Mouse (Mus musculus): Measurements from ENCODE around the gene Sirt4. TPM values are rescaled to one million over a fixed set of nuclear protein-coding genes. Genes with fewer than 3 reads are reported as not detected.
A peak's percentile ranks its signal among the peaks of the same experiment; 100 is the strongest.
"Not testable (repeated sequence)": the region's sequence is repeated elsewhere in the genome, so short reads cannot be mapped to it uniquely, and the experiment has no call there.

Sirt4 gene
- total RNA-seq, 2 experiments from 2014 or later: 37.8 to 56.5 TPM

DNA sequence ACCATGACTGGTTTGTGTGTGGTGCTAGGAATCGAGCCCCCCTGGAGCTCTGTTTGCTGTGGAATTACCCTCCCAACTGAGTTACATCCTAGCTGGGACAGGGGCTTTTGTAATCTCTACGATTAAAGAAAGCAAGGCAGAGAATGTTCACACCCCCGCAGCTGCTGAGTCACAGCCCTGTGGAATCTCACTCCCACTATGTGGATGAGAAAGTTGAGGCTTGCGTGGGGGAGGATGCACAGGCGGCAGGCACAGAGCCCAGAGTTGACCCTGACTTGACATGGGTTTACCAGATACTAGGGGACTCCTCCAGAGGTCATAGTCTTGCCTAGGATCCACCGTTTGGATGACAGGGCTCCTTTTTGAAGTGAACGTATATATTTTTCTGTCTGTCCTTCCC lies 12.5 kb upstream of the Sirt4 start:
- DNase-seq (ENCODE audit: low spot score in 2 of 2): no peak
- no peak for TF ChIP-seq CTCF (conservative IDR thresholded peaks at IDR 0.05)
- no peak overlapping the region for H3K27ac ChIP-seq
- H3K4me3 ChIP-seq: no peak overlapping the region

GRCm38 (mm10) chr5:115495618-115496017 lies 11.1 kb upstream of the Sirt4 start:
- not testable (repeated sequence) for DNase-seq (ENCODE audit: low spot score in 2 of 2); H3K27ac ChIP-seq; H3K4me3 ChIP-seq

DNA sequence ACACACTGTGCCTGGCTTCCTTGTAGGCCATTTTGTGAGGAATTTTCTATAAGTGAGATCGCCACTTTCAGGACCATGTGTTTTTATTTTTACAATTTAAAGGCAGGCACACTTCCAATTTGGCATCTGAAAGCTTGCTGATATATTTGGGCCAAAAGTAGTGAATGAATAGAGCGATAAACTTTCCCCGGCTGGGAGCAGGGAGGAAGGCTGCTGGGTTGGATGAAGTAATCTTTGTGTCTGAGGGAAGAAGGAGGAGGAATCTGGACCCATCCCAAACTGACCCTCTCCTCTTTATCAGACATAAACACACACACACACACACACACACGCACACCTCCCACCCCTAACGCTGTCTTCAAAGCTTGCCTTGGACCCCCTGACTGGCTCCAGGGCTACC lies 8.9 kb upstream of the Sirt4 start:
- H3K27ac ChIP-seq: no peak overlapping the region
- DNase-seq (ENCODE audit: low spot score in 2 of 2): no peak
- TF ChIP-seq CTCF (conservative IDR thresholded peaks at IDR 0.05): no peak
- H3K4me3 ChIP-seq: no peak overlapping the region

DNA sequence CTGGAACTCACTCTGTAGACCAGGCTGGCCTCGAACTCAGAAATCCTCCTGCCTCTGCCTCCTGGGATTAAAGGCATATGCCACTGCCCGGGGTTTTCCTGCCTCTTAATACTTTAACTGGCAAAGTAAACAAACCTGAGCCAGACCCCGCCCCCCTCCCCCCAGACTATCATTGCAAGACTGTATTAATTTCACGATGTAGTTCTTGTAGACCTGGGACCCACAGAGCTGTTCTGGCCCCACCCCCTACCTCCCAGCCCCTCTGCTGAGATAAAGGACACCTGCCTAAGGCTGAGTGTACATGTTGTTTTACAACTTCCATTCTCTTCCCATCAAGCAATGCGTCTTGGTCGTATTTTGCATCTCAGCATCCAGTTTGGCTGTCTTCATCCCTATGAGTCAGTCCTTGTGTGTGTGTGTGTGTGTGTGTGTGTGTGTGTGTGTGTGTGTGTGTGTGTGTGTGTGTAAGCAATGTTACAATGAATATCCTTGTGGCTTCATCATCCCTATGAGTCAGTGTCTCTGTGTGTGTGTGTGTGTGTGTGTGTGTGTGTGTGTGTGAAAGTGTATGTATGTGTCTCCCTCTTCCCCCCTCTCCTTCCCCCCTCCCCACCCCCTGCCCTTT lies 8.3 kb upstream of the Sirt4 start:
- Histone ChIP-seq H3K27ac (no peak overlapping the region), H3K4me3 (no peak overlapping the region)
- no peak for DNase-seq (ENCODE audit: low spot score in 2 of 2)
- TF ChIP-seq CTCF (conservative IDR thresholded peaks at IDR 0.05): no peak

DNA sequence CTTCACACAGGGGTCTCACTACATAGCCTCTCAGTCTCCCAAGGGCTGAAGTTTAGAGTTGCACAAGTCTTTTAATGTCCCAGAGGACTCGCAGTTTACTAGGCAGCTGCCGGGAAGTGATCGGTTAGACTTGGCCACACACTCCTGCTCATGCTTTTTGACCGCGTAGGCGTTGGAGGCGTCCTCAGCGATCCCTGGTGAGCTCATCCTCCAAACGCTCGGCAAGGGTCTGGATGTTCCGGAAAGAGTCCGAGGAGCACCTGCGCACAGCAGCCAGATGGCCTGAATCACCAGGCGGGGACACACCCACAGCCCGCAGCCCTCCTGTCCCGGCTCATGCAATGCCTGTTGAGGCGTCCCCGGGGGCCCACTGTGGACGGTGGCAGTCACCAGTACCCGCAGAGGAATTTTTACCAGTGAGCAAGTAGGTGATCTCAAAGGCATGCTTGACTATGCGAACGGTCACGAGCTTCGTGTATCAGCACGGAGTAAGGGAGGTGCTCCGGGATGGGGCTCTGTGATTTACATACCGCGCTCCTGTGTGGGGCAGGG lies 7.3 kb upstream of the Sirt4 start:
- TF ChIP-seq CTCF (conservative IDR thresholded peaks at IDR 0.05): no peak
- no peak for DNase-seq (ENCODE audit: low spot score in 2 of 2)
- peak overlapping the region; percentile 19; the same call in 1 of the 2 replicates for H3K4me3 ChIP-seq
- H3K27ac ChIP-seq: peak overlapping the region; percentile 53; the same call in 1 of the 2 replicates

DNA sequence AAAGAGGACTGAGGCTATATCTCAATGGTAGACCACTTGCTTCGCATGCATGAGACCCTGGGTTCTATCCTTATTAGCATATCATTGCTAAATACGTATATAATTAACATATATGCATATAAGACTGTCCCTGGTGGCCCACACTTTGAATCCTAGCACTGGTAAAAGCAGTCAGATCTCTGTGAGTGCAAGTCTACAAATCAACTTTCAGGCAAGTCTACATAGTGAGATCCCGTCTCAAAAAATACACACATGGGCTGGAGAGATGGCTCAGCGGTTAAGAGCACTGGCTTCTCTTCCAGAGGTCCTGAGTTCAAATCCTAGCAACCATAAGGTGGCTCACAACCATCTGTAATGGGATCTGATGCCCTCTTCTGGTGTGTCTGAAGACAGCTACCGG lies 6.6 kb upstream of the Sirt4 start:
- DNase-seq (ENCODE audit: low spot score in 2 of 2): no peak
- no peak overlapping the region for H3K4me3 ChIP-seq
- no peak overlapping the region for H3K27ac ChIP-seq
- peak; percentile 46 for TF ChIP-seq CTCF (conservative IDR thresholded peaks at IDR 0.05)

DNA sequence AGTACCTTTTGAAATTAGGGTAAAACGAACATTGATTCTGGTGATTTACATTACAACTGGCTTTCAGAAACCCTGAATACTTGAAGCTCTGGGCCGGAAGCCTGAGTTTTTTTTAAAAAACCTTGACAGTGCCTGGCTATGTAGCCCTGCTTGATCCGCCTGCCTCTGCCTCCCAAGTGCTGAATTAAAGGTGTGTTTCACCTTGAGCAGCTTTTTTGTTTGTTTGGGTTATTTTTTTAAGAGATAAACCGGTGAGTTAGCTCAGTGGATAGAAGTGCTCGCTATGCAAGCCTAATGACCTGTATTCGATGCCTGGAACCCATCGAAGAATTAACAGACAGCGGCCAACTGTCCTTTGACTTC lies 6.1 kb upstream of the Sirt4 start:
- TF ChIP-seq CTCF (conservative IDR thresholded peaks at IDR 0.05): no peak
- peak overlapping the region; percentile 63; the same call in 1 of the 2 replicates for H3K4me3 ChIP-seq
- H3K27ac ChIP-seq: no peak overlapping the region; the same call in 1 of the 2 replicates
- DNase-seq (ENCODE audit: low spot score in 2 of 2): no peak

DNA sequence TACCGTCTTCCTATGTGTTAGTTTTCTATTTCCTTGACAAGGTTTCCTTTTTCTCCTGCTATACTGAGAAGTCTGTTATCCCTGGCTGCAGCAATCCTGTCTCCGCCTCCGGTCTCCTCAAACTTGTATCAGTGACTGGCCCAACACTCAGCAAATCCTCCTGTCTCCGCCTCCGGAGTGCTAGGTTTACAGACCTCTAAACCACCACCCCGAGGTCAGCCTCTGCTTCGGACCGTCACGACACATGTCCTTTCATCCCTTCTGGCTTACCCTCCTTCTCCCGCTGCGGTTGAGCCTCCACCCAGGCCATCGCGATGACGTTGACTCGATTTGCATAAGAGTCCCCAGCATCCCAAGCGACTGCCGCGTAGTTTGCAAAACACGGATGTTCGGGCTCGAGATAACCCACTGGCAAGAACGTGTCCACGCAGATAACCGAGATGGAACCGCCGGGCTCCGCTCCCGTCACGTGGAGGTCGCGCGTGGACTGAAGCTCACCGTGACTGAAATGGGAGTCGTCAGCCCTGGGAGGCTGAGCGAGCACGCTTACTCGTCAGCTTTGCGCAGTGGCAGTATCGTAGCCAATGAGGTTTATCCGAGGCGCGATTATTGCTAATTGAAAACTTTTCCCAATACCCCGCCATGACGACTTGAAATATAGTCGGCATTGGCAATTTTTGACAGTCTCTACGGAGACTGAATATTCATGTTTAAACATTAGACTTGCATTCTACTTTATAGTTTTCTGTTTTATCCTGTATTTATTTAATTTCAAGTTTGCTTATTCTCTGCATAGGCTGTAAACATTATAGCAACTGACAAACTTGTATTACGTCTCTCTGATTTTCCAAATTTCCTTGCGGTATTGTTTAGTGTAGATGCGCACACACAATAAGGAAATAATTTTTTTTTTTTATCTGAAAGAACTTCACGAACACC lies 5.4 kb upstream of the Sirt4 start:
- peak; percentile 80 to 85 for DNase-seq (ENCODE audit: low spot score in 2 of 2)
- TF ChIP-seq CTCF (conservative IDR thresholded peaks at IDR 0.05): no peak
- Histone ChIP-seq H3K27ac (peak overlapping the region; percentile 100), H3K4me3 (peak overlapping the region; percentile 63)

DNA sequence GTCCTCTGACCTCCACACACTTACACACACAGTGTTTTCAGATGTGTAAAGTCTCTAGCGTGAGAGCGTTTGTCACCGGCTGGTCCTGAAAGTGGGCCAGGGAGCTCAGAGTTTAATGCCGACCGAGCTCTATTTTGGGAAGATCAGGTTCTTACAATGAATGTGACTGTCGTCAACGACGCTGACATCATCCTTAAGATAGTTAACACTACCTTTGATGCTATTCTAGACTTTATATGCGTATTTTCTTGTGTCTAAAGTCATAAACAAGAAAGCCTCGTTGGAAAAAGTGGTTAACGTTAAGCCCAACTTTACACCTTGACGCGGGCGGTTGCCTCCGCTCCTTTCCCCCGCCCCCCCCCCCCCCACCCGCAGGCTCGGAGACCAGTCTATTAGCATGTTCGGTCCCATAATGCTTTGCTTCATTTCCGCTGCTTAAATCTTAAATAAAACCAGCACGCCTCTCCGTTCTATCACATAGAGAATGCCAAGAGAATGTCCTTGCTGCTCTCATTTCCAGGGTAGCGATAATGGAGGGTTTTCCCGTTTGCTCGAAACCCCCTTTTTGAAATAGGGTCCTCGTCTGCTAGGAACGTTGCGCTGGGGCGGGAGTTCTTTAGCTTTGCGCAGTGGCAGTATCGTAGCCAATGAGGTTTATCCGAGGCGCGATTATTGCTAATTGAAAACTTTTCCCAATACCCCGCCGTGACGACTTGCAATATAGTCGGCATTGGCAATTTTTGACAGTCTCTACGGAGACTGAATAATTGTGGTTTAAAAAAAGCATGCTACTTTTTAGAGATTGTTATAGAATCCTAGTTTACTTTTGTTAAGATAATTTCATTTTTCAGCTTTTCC lies 4.5 kb upstream of the Sirt4 start:
- TF ChIP-seq CTCF (conservative IDR thresholded peaks at IDR 0.05): no peak
- H3K4me3 ChIP-seq: peak overlapping the region; percentile 63
- peak; percentile 74 to 78 for DNase-seq (ENCODE audit: low spot score in 2 of 2)
- peak overlapping the region; percentile 100 for H3K27ac ChIP-seq

- Histone ChIP-seq H3K4me3 (no peak overlapping the region), H3K27ac (no peak overlapping the region)
- DNase-seq (ENCODE audit: low spot score in 2 of 2): no peak
- TF ChIP-seq CTCF (conservative IDR thresholded peaks at IDR 0.05): peak; percentile 23; the same call in 1 of the 2 replicates
Measured at GRCm38 (mm10) chr5:115487942-115488580, 3.5 kb upstream of the Sirt4 start.

DNA sequence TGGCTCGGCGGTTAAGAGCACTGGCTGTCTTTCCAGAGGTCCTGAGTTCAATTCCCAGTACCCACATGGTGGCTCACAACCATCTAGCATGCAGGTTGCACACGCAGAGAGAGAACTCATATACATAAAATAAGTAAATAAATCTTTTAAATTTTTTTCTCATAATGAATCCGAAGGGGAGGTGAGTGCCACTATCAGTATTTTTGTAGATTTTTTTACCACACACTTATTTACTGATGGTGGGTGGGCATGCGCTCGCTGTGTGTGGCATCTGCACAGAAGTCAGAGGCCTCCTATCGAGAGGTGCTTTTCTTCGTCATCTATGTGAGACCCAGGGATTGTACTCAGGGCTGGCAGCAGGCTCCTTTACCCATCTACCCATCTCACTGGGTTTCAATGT lies 2.8 kb upstream of the Sirt4 start:
- Histone ChIP-seq H3K4me3 (no peak overlapping the region), H3K27ac (no peak overlapping the region)
- no peak for DNase-seq (ENCODE audit: low spot score in 2 of 2)
- TF ChIP-seq CTCF (conservative IDR thresholded peaks at IDR 0.05): no peak

DNA sequence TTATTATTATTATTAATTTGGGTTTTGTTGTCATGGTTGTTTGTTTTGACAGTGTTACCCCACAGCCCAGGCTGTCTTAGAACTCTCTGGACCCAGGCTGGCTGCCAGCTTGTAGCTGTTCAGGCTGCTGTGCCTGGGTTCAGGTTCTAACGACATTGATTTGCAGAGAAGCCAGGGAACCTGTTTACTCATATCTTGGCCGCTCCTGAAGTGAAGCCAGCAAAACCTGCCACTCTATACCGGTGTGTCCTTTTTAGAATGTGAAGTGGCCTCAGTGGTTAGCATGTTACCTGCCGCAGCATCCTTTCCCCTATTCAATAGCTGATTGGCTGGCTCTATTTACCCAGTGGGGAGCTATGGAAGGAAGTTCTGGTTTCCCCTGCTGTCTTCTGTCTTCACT lies 2.2 kb upstream of the Sirt4 start:
- TF ChIP-seq CTCF (conservative IDR thresholded peaks at IDR 0.05): no peak
- Histone ChIP-seq H3K27ac (no peak overlapping the region), H3K4me3 (no peak overlapping the region)
- DNase-seq (ENCODE audit: low spot score in 2 of 2): no peak

All from layer of hippocampus, adult 2 months (tissue).